Mouse (Mus musculus): Measurements from ENCODE around the gene Bach2.

Gene Bach2

GRCm38 (mm10) chr4:32225191-32225590 lies 13.4 kb upstream of the Bach2 start:
- DNase-seq (ENCODE audit: low spot score in 2 of 2), result no peak

DNA sequence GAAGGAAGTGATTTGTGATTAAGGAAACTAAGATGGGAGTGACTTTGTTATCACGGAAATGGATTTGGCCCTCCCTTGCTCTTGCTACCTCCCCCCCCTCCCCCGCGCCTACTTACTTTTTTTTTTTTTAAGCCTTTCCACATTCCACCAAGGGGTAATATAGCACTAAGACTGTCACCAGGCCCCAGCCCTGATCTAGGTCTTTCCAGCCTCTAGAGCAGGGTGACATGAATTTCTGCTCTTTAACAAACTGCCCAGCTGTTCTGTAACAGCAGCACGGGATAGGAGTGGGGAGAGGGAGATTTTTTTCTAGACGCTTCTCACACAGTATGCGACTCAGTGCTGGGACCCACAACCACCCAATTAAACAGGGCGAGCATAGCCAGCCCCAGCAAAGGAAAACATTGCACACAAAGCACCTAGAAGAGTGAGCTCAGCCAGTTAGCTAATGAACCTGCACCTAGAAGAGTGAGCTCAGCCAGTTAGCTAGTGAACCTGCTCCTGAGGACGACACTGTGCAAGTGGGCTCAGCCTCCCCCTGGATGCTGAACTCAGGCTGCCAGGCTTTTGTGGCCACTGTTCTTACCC lies 10.5 kb upstream of the Bach2 start:
- DNase-seq (ENCODE audit: low spot score in 2 of 2), result no peak

- no peak for DNase-seq (ENCODE audit: low spot score in 2 of 2)
Observed at GRCm38 (mm10) chr4:32229266-32229665, 9.3 kb upstream of the Bach2 start.

- no peak for DNase-seq (ENCODE audit: low spot score in 2 of 2)
Observed at GRCm38 (mm10) chr4:32231258-32232055, 7.1 kb upstream of the Bach2 start.

- no peak for DNase-seq (ENCODE audit: low spot score in 2 of 2)
Observed at GRCm38 (mm10) chr4:32235920-32236705, 2.5 kb upstream of the Bach2 start.

- peak; percentile 63 to 69 for DNase-seq (ENCODE audit: low spot score in 2 of 2)
Observed at GRCm38 (mm10) chr4:32238921-32239748, 531 bp downstream of the Bach2 start.

- peak in 1 of 2 experiments; percentile 78 for DNase-seq (ENCODE audit: low spot score in 2 of 2)
Observed at GRCm38 (mm10) chr4:32239749-32240131, 1.1 kb downstream of the Bach2 start.

- DNase-seq (ENCODE audit: low spot score in 2 of 2), result no peak
Observed at GRCm38 (mm10) chr4:32240457-32241030, 1.9 kb downstream of the Bach2 start.

GRCm38 (mm10) chr4:32241351-32241980 lies 2.9 kb downstream of the Bach2 start:
- no peak for DNase-seq (ENCODE audit: low spot score in 2 of 2)

- no peak for DNase-seq (ENCODE audit: low spot score in 2 of 2)
Observed at GRCm38 (mm10) chr4:32242122-32242615, 3.6 kb downstream of the Bach2 start.

DNA sequence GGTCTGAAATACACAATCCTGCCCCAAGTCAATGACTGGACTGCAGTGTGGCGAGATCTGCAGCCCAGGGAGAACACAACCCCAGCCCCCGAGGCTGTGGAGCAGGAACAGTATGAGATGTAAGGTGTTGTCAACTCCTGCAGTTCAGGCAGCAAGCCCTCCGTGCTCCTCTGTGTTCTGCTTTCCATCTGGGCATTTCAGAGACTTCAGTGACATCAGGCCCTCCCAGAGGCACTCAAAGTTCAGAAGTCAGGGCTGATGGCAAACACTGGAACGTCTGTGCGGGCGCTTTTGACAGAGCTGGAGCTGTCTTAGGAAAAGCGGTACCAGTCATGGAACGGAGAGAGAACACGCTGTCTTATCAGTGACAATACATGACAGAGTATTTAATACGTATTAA lies 4.9 kb downstream of the Bach2 start:
- DNase-seq (ENCODE audit: low spot score in 2 of 2), result no peak

GRCm38 (mm10) chr4:32244092-32244745 lies 5.6 kb downstream of the Bach2 start:
- no peak for DNase-seq (ENCODE audit: low spot score in 2 of 2)

- no peak for DNase-seq (ENCODE audit: low spot score in 2 of 2)
Observed at GRCm38 (mm10) chr4:32245586-32245985, 7.0 kb downstream of the Bach2 start.

- DNase-seq (ENCODE audit: low spot score in 2 of 2), result no peak
Observed at GRCm38 (mm10) chr4:32246020-32246419, 7.4 kb downstream of the Bach2 start.

DNA sequence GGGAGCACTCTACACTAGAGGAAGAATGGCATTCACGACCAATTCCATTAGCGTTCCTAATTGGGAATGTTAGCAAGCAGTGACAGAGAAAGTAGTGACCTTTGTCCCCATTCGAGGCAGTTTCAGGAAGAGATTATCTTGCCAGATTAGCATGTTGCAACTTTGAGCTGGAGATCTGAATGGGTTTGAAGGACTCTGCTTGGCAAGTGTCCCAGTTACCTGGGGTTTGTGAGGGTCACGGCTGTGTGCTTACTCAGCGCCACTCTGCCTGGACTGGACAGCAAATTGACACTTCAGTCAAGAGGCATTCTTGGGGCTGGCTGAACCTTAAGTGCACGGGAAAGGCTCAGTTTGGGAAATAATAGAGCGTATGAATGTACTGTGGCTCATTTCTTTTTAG lies 8.2 kb downstream of the Bach2 start:
- DNase-seq (ENCODE audit: low spot score in 2 of 2), result no peak

- DNase-seq (ENCODE audit: low spot score in 2 of 2), result no peak
Observed at GRCm38 (mm10) chr4:32247463-32248113, 9.0 kb downstream of the Bach2 start.

DNA sequence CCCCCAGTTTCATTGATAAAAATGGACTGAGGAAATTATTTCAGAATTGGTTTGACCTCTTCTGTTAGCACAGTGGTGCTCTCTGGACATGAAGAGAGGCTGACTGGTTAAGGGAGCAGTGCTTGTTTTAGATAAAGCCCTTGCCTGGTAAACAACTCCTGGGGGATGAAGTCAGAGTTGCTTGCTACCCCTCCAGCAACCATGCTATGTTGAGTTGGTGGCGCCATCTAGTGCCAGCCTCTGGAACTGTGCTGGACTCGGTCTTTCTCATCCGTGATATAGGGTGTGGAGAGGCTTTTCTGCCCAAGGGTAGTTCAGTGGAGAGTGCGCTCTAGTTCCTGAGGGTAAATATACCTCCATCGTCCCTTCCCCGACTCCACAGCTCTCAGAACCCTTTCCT lies 9.6 kb downstream of the Bach2 start:
- peak; percentile 88 to 92 for DNase-seq (ENCODE audit: low spot score in 2 of 2)

DNA sequence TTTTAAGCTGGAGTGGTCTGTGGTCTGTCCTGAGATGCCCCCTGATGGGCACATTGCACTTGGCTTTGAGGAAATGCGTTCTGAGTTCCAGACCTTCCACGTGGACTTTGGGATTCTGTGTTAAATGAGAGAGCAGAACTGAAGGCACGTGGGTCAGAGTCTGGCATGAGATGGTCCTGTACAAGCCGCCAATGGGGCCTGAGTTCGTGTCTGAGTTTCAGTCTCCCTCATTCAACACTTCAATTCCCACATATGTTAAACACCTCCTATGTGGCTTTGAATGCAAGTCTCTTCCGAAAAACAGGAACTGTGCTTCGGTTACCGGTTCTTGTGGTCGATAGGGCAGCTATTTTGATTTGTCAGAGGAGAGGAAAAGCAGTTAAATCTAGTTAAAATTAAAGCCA lies 10.4 kb downstream of the Bach2 start:
- no peak for DNase-seq (ENCODE audit: low spot score in 2 of 2)

GRCm38 (mm10) chr4:32249748-32250332 lies 11.2 kb downstream of the Bach2 start:
- DNase-seq (ENCODE audit: low spot score in 2 of 2), result peak in 1 of 2 experiments; percentile 57

All from spleen, postnatal 10 days (tissue).